Mouse (Mus musculus) liver, embryonic 14.5 days (tissue): ENCODE results near the gene Nin. TPM values are rescaled to one million over a fixed set of nuclear protein-coding genes. Genes with fewer than 3 reads are reported as not detected.
A peak's percentile ranks its signal among the peaks of the same experiment; 100 is the strongest.
"Not testable (repeated sequence)": the region's sequence is repeated elsewhere in the genome, so short reads cannot be mapped to it uniquely, and the experiment has no call there.

Experiments used
- ATAC-seq: fragments of 200-750 bp; cut with Nextera tagmentation; 2 replicates; pipeline ENCODE4 v1.8.0; 2017; ENCODE audit warnings: moderate number of reproducible peaks, mild to moderate bottlenecking, moderate library complexity; ENCODE audit not compliant: insufficient read depth
- DNase-seq, 3 experiments: peaks; one replicate each; pipeline ENCODE4 v3.0.0-alpha.2; 2012 to 2013; ENCODE audit warnings: low read depth in 3 of 3, low spot score in 3 of 3
- H3K27ac ChIP-seq: fragments of 300-500 bp; sonication (generic); 2 replicates; pipeline ENCODE4 v1.5.1; 2014; ENCODE audit warnings: moderate library complexity, mild to moderate bottlenecking, control low read depth, inconsistent platforms
- H3K27me3 ChIP-seq: fragments of 300-500 bp; sonication (generic); 2 replicates; pipeline ENCODE4 v1.6.1; 2014; ENCODE audit warnings: mild to moderate bottlenecking, low read length, moderate library complexity; ENCODE audit not compliant: control insufficient read depth, insufficient read depth
- H3K36me3 ChIP-seq: fragments of 300-500 bp; sonication (generic); replicated peaks from 2 replicates; pipeline ENCODE4 v1.6.1; 2014; ENCODE audit warnings: low read depth; ENCODE audit not compliant: control insufficient read depth, insufficient read depth
- H3K4me1 ChIP-seq, 2 experiments: fragments of 200-500 bp in 1 of 2; fragments of 300-500 bp in 1 of 2; sonication (generic) in 1 of 2; replicated peaks; 2 replicates each; pipeline ENCODE4 v1.6.1; 2012 to 2014; ENCODE audit warnings: antibody characterized with exemption in 1 of 2, inconsistent platforms in 1 of 2, low read length in 1 of 2; ENCODE audit not compliant: control insufficient read depth in 2 of 2, insufficient read depth in 2 of 2
- H3K4me2 ChIP-seq: fragments of 300-500 bp; sonication (generic); 2 replicates; pipeline ENCODE4 v1.6.1; 2014; ENCODE audit warnings: low read depth, mild to moderate bottlenecking, control low read depth, moderate library complexity
- H3K4me3 ChIP-seq, 2 experiments: fragments of 200-500 bp in 1 of 2; fragments of 300-500 bp in 1 of 2; sonication (generic) in 1 of 2; 2 replicates each; pipeline ENCODE4 v1.5.1; 2012 to 2014; ENCODE audit warnings: low read depth in 2 of 2, low read length in 2 of 2, mild to moderate bottlenecking in 2 of 2, control low read depth in 1 of 2, inconsistent platforms in 1 of 2, moderate library complexity in 1 of 2; ENCODE audit not compliant: insufficient read depth in 1 of 2
- H3K9ac ChIP-seq: fragments of 300-500 bp; sonication (generic); replicated peaks from 2 replicates; pipeline ENCODE4 v1.6.1; 2014; ENCODE audit warnings: mild to moderate bottlenecking, control low read depth, moderate library complexity
- H3K9me3 ChIP-seq: fragments of 300-500 bp; sonication (generic); 2 replicates; pipeline ENCODE4 v1.6.1; 2016; ENCODE audit warnings: low read length, mixed read lengths; ENCODE audit not compliant: control insufficient read depth
- CTCF ChIP-seq: IDR thresholded peaks from 2 replicates; pipeline ENCODE4 v1.5.1; 2016; ENCODE audit warnings: antibody characterized with exemption, low read depth, control low read depth
- EP300 ChIP-seq: IDR thresholded peaks from 2 replicates; pipeline ENCODE4 v1.6.1; 2016; ENCODE audit warnings: antibody characterized with exemption, low read depth
- WGBS: fragments of 180-500 bp; shearing (Covaris S2); extraction: QIAGEN DNeasy Blood & Tissue Kit; methylation state at CpG from one replicate; pipeline ENCODE4 v1.1.7; 2014; ENCODE audit not compliant: insufficient replicate concordance; 5-methylcytosine and 5-hydroxymethylcytosine counted together
- polyA plus RNA-seq, 2 experiments: library from polyadenylated mRNA; depleted of rRNA in 1 of 2; stranded (reverse) in 1 of 2; unstranded in 1 of 2; fragments of >200 nt; fragmentation: Nextera tagmentation in 1 of 2; extraction: Ambion mirVana in 1 of 2; gene quantifications; 2 replicates each; pipeline versions ENCODE4 v1.2.1 to v1.2.3; 2012 to 2014

Nin gene
- polyA plus RNA-seq, 2 experiments, result 2.8 to 3.9 TPM

DNA sequence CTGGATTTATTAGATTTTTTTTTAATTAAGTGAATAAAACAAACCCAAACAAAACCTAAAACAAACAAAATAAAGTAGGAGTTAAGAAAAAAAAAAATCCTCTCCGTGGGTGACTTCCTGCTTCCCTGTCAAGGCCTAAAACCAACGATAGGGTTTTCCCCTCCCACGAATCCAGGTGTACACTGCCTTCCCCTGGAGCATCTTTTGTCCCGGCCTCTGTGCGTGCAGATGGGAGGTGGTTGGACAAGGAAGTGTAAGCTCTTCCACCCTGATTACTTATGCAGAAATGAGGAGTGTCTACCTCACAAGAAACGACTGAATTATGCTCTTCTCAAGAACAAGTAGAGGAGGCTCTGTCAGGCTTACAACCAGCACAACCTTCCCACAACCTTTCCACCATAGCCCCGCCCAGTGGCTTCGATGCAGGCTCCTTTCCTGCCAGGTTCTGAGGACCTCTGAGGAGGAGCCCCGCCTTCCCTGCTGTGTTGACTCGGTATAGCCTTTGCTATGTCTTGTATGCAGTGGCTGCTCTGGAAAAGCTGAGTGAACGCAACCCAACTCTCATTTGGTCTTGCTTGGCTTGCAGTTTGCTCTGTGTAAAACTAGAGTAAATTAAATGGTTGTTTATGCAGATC is 35.2 kb upstream of the Nin start:
- Histone ChIP-seq H3K27ac (no peak overlapping the region), H3K4me3 (peak overlapping the region in 1 of 2 experiments; percentile 18; a peak in 2 of 4 replicates), H3K9me3 (no peaks in the 10 kb centered on the region), H3K4me1 (0 out of 4 replicates have a peak, but pooled peaks cover 0 to 4% of the 10 kb centered on the region in 2 experiments), H3K9ac (no peak overlapping the region), H3K27me3 (no peaks in the 10 kb centered on the region), H3K4me2 (peak overlapping the region; percentile 50), H3K36me3 (no peaks in the 10 kb centered on the region)
- ATAC-seq, result no peak
- WGBS, result 10% methylated on average over 11 of the region's 11 CpGs
- TF ChIP-seq EP300 (no peak), CTCF (no peak)
- no peak for DNase-seq

DNA sequence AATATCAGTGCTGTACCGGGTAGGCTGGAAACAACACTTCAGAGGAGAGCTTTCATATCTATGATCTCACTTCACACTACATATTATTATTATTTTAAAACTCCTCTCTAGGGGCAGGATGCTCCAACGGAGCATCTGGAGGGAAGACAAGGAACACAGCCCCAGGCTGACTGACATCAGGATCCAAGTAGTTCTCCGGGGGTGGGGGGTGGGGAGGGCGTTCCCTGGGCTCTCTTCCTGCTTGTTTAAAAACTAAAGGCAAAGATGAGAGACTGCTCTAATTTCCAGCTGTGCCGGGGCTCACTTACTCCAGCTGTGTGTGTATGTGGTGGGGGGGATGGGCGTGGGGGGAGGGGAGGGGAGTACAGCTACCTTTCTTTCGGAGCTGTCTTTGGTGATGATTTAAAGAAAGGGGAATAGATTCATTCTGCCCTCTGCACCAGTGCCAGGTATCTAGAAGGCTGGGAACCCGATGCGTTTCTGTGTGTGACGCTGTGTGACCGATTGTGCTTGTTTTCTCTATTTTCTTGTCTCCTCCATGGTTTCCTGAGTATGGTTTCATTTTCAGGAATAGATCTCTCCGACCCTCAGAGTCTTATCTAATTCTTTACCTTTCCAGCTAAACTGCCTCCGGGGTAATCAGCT is 34.6 kb upstream of the Nin start:
- Histone ChIP-seq H3K27ac (no peak overlapping the region), H3K9ac (0 out of 2 replicates have a peak overlapping the region, but pooled peaks have one; percentile 9), H3K36me3 (no peaks in the 10 kb centered on the region), H3K4me1 (0 out of 4 replicates have a peak, but pooled peaks cover 0 to 4% of the 10 kb centered on the region in 2 experiments), H3K4me2 (peak overlapping the region; percentile 50), H3K4me3 (peak overlapping the region; percentile 18 to 44), H3K27me3 (no peaks in the 10 kb centered on the region), H3K9me3 (no peaks in the 10 kb centered on the region)
- DNase-seq, result no peak
- WGBS, result 7% methylated on average over 13 of the region's 13 CpGs
- ATAC-seq, result no peak
- TF ChIP-seq EP300 (no peak), CTCF (no peak)

DNA sequence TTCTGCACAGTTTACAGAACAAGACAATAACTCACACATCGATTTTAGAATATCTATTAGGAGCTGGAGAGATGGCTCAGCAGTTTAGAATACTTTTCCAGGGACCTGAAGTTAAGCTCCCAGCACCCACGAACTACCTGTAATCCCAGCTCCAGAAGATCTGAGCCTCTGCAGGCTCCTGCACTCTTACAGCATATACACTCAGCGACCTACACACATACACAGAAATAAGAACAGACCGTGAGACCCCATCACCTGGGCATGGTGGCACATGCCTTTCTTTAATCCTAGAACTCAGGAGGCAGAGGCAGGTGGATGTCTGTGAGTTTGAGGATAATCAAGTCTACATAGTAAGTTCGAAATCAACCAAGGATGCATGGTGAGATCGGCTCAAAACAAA is 32.1 kb upstream of the Nin start:
- ATAC-seq, result no peak
- Histone ChIP-seq H3K4me2 (no peak overlapping the region), H3K9ac (no peak overlapping the region), H3K27ac (no peak overlapping the region), H3K36me3 (no peaks in the 10 kb centered on the region), H3K9me3 (no peaks in the 10 kb centered on the region), H3K4me1 (0 out of 4 replicates have a peak, but pooled peaks cover 0 to 4% of the 10 kb centered on the region in 2 experiments), H3K27me3 (no peaks in the 10 kb centered on the region), H3K4me3 (no peak overlapping the region)
- no peak for DNase-seq
- TF ChIP-seq EP300 (no peak), CTCF (no peak)
- 67% methylated on average over 6 of the region's 6 CpGs for WGBS

DNA sequence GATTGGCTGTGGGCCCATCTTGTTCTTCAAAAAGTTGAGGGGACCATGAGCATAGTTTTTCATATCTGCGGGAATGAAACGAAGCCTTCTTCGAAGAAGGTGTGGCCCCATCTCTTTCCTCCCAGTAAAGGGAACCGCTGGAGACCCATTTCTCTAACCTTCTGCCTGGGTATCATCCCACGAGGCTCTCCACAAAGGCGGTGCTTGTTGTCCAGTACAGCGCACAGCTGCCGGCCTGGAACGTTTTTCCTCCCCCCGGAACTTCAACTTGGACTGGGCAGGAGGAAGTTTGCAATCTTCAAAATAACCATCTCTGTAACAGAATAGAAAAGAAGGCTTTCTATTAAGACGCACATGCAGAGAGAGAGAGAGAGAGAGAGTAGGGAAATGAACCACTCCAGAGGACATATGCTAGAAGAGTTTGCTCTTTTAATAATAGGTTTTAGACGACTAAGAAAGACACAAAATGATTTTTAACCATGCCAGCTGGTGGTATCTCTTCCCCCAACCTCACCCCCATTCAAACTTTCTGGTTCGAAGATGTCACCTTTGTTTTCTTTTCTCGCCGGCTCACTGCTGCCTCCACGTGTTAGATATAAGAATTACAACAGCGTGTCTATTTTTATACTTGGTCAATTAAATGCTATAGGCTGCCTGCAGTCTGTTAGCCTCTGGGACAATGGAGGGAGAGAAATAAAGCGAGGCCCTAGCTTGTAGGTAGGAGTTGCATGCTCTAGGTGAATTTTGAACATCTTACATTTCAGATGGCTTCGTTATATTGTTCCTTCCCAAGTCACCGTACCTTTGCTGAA is 31.3 kb upstream of the Nin start:
- ATAC-seq (no peak), DNase-seq (peak in 2 of 3 experiments; percentile 31 to 39)
- Histone ChIP-seq H3K4me1 (0 out of 4 replicates have a peak, but pooled peaks cover 0 to 4% of the 10 kb centered on the region in 2 experiments), H3K36me3 (no peaks in the 10 kb centered on the region), H3K9me3 (no peaks in the 10 kb centered on the region), H3K4me3 (no peak overlapping the region), H3K27ac (no peak overlapping the region), H3K4me2 (peak overlapping the region; percentile 20; the same call in 1 of the 2 replicates), H3K27me3 (no peaks in the 10 kb centered on the region), H3K9ac (no peak overlapping the region)
- TF ChIP-seq EP300, result no peak
- peak; percentile 72 for TF ChIP-seq CTCF
- 42% methylated on average over 20 of the region's 20 CpGs for WGBS

DNA sequence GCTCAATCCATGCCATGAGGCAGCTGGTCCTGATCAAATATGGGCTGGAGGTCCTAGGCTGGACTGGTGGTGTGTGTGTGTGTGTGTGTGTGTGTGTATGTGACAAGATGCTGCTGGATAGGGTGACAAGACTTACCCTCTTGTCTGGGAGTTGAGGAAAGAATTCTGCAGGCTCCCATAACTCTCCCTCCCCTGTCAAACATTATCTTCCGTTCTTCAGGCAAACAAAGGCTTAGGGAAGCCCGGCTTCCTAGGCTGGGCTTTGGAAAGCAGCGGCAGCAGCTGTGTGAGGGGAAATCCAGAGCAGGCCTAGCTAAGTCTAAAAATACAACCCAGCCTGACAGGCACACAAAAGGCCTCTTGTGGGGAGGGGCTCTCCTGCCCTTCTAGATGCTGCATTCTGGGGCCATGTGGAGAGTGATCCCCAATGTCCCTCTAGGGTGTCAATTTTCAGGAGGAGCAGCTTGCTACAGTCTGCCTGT is 30.6 kb upstream of the Nin start:
- H3K36me3 ChIP-seq, H3K27ac ChIP-seq, H3K4me3 ChIP-seq, H3K27me3 ChIP-seq, H3K9me3 ChIP-seq, H3K9ac ChIP-seq, DNase-seq, H3K4me2 ChIP-seq, ATAC-seq, H3K4me1 ChIP-seq: not testable (repeated sequence)
- WGBS, result 39% methylated on average over 3 of the region's 3 CpGs
